Comparison of ENCODE assay signal across 18 mouse cellular contexts in the genomic region with DNA sequence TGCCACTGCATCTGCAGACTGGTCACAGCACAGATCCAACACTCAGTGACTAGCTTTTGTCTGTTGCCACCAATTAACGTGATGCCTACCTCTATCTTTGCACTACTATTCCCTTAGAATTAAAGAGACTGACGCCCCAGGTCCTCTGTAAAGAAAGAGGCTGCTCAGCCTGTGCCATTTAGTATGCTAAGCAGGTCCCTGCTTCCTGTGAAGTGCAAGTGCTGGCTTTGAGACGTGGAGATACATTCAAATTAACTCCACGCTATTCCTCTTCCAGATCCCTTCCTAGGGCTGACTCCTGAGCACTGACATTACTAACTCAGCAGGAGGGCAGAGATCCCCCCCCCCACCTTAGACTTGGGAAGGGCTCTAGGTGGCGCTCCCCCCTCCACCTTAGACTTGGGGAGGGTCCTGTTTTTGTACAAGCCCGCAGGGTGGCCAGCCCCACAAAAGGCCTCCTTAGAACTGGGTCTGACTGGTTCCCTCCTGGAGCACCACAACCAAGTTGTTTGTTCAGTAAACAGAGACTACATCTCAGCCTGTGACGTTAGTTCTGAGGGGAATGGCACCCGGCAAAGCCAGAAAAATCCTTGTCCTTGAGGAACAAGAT.
DNase-seq lines count a peak whose midpoint lies in the region; ATAC-seq and TF ChIP-seq lines count a peak whose summit lies in the region.
"Had no signal": no experiment of that assay in that cellular context is flagged by ENCODE, and none has a peak within 500 bp of the region (broad histone marks: within the 10 kb centered on the region; RNA-seq: fewer than 3 reads in every experiment).

No protein-coding gene starts in this region.

- H3K27ac ChIP-seq in forebrain, embryonic 15.5 days (replicated peaks), result peak overlapping the region; percentile 75
- H3K27ac ChIP-seq in hindbrain, embryonic 16.5 days (ENCODE audit: low read depth, low read length), result peak overlapping the region; percentile 63
- peak overlapping the region; percentile 68 for H3K27ac ChIP-seq in midbrain, postnatal 0 days (ENCODE audit: low read depth, low read length)
- no peak overlapping the region for H3K27ac ChIP-seq in liver, embryonic 12.5 days
- H3K27ac ChIP-seq: heart, embryonic 10.5 days; left cerebral cortex, adult 2 months had no signal

- ATAC-seq in forebrain, embryonic 15.5 days (replicated peaks), result peak; percentile 56
- ATAC-seq in hindbrain, embryonic 16.5 days, result peak; percentile 78
- ATAC-seq in midbrain, postnatal 0 days (ENCODE audit: low FRiP score), result peak; percentile 85
- no peak for ATAC-seq in liver, embryonic 12.5 days

- 7% methylated on average over 8 of the region's 8 CpGs for whole genome bisulfite sequencing in forebrain, embryonic 15.5 days
- WGBS in hindbrain, embryonic 16.5 days, result 15% methylated on average over 8 of the region's 8 CpGs
- 9% methylated on average over 8 of the region's 8 CpGs for WGBS in midbrain, postnatal 0 days
- 29% methylated on average over 8 of the region's 8 CpGs for WGBS in liver, embryonic 12.5 days (ENCODE audit: insufficient replicate concordance)

- no peaks in the 10 kb centered on the region for H3K36me3 ChIP-seq in forebrain, embryonic 15.5 days
- H3K36me3 ChIP-seq in hindbrain, embryonic 16.5 days (ENCODE audit: control insufficient read depth, insufficient read depth, low read length), result no peaks in the 10 kb centered on the region
- H3K36me3 ChIP-seq in midbrain, postnatal 0 days (ENCODE audit: insufficient read depth, low read length), result no peaks in the 10 kb centered on the region
- no peaks in the 10 kb centered on the region for H3K36me3 ChIP-seq in liver, embryonic 12.5 days
- H3K36me3 ChIP-seq: heart, embryonic 10.5 days had no signal

- H3K4me1 ChIP-seq in forebrain, embryonic 15.5 days, result peaks cover 55% of the 10 kb centered on the region
- H3K4me1 ChIP-seq in hindbrain, embryonic 16.5 days (ENCODE audit: control insufficient read depth, insufficient read depth, low read depth, low read length), result peaks cover 18% of the 10 kb centered on the region
- peaks cover 11% of the 10 kb centered on the region; the same call in 1 of the 2 replicates for H3K4me1 ChIP-seq in midbrain, postnatal 0 days (ENCODE audit: insufficient read depth, low read length)
- no peaks in the 10 kb centered on the region for H3K4me1 ChIP-seq in liver, embryonic 12.5 days
- H3K4me1 ChIP-seq: heart, embryonic 10.5 days had no signal

- H3K4me3 ChIP-seq in forebrain, embryonic 15.5 days, result no peak overlapping the region
- no peak overlapping the region for H3K4me3 ChIP-seq in hindbrain, embryonic 16.5 days (ENCODE audit: low read length)
- H3K4me3 ChIP-seq in midbrain, postnatal 0 days (ENCODE audit: low read depth, low read length), result no peak overlapping the region
- H3K4me3 ChIP-seq in liver, embryonic 12.5 days, result no peak overlapping the region
- H3K4me3 ChIP-seq: heart, embryonic 10.5 days; left cerebral cortex, adult 2 months had no signal

- intact Hi-C loops in left cerebral cortex, postnatal 4 days (cut with DNase I), result no loop called here

- H3K27me3 ChIP-seq in forebrain, embryonic 15.5 days, result no peaks in the 10 kb centered on the region
- H3K27me3 ChIP-seq in hindbrain, embryonic 16.5 days (replicated peaks; ENCODE audit: control insufficient read depth, insufficient read depth, low read length), result no peaks in the 10 kb centered on the region
- H3K27me3 ChIP-seq in midbrain, postnatal 0 days (ENCODE audit: insufficient read depth, low read length), result no peaks in the 10 kb centered on the region
- 0 out of 2 replicates have a peak, but pooled peaks cover 6% of the 10 kb centered on the region for H3K27me3 ChIP-seq in liver, embryonic 12.5 days (replicated peaks)

- 0 out of 2 replicates have a peak, but pooled peaks have one; percentile 14 for TF ChIP-seq CTCF in midbrain, postnatal 0 days (IDR thresholded peaks at IDR 0.05)

- DNase-seq in ZHBTc4 (ENCODE audit: low read depth, low spot score), result peak; percentile 86
- DNase-seq in midbrain, postnatal 0 days (ENCODE audit: low spot score), result peak; percentile 71
- no peak for DNase-seq in right cerebral cortex, adult 18-20 months
- DNase-seq in left cerebral cortex, postnatal 4 days, result no peak
- no peak for DNase-seq in left cerebral cortex, adult 8-10 months (ENCODE audit: low spot score in 2 of 2)
- DNase-seq: adrenal gland, adult 2 months; cerebellum, adult 18-20 months; gastrocnemius, postnatal 25 days; heart, postnatal 36 days; kidney, adult 2 months; lung, adult 2 months; lung, postnatal 4 days; right cerebral cortex, postnatal 14 days had no signal

- H3K4me2 ChIP-seq in forebrain, embryonic 15.5 days (replicated peaks), result no peak overlapping the region
- H3K4me2 ChIP-seq in hindbrain, embryonic 16.5 days (ENCODE audit: low read length), result no peak overlapping the region
- 0 out of 2 replicates have a peak overlapping the region, but pooled peaks have one; percentile 15 for H3K4me2 ChIP-seq in midbrain, postnatal 0 days (ENCODE audit: low read depth, low read length, poor library complexity, severe bottlenecking)
- H3K4me2 ChIP-seq in liver, embryonic 12.5 days, result no peak overlapping the region

- peak overlapping the region; percentile 21; the same call in 1 of the 2 replicates for H3K9ac ChIP-seq in forebrain, embryonic 15.5 days (replicated peaks)
- 0 out of 2 replicates have a peak overlapping the region, but pooled peaks have one; percentile 38 for H3K9ac ChIP-seq in hindbrain, embryonic 16.5 days (ENCODE audit: low read depth, low read length)
- H3K9ac ChIP-seq in midbrain, postnatal 0 days (replicated peaks; ENCODE audit: low read length, poor library complexity, severe bottlenecking), result no peak overlapping the region
- no peak overlapping the region for H3K9ac ChIP-seq in liver, embryonic 12.5 days

- no peaks in the 10 kb centered on the region for H3K9me3 ChIP-seq in forebrain, embryonic 15.5 days
- no peaks in the 10 kb centered on the region for H3K9me3 ChIP-seq in hindbrain, embryonic 16.5 days (ENCODE audit: control insufficient read depth, low read length)
- H3K9me3 ChIP-seq in midbrain, postnatal 0 days (ENCODE audit: low read length), result no peaks in the 10 kb centered on the region
- H3K9me3 ChIP-seq in liver, embryonic 12.5 days (replicated peaks), result no peaks in the 10 kb centered on the region

Comparison
In these comparisons a context has a peak if more than half of its experiments do, and no peak if none do; other contexts are left out.
1. DNase-seq: peak in ZHBTc4 (single experiment) and midbrain, postnatal 0 days (single experiment); none in right cerebral cortex, adult 18-20 months (single experiment), left cerebral cortex, postnatal 4 days (single experiment) and left cerebral cortex, adult 8-10 months (0 of 2).
2. H3K9ac ChIP-seq: peak in forebrain, embryonic 15.5 days (single experiment) and hindbrain, embryonic 16.5 days (single experiment); none in midbrain, postnatal 0 days (single experiment) and liver, embryonic 12.5 days (single experiment).